Mouse (Mus musculus): Measurements from ENCODE around the gene Ppm1l. TPM values are rescaled to one million over a fixed set of nuclear protein-coding genes. Genes with fewer than 3 reads are reported as not detected.

The Ppm1l gene
- polyA plus RNA-seq, 1 experiment from 2014 or later, result 6.0 TPM

DNA sequence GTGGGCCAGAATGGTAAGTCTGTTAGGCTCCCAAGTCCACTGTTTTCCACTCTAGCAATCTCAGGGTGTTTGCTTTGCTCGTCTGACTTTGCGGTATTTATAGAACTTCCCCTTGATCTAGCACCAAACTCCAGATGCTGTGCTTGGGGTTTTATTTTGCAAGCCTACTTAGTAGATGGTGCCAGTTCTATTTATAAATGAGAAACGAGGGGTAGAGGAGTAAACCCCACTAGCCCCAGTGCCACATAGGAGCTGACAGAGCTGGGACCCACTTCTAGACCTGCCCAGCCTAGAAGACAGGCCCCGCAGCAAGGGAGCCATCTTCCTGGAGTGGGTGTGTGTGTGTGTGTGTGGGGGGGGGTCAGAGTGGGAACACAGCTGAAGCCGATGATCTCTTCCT, 130.3 kb downstream of the Ppm1l start:
- Histone ChIP-seq H3K4me3 (ENCODE audit: low read depth, low read length) (no peak overlapping the region), H3K4me2 (replicated peaks; ENCODE audit: low read depth) (no peak overlapping the region), H3K9ac (ENCODE audit: low read length) (no peak overlapping the region), H3K4me1 (replicated peaks; ENCODE audit: control insufficient read depth, insufficient read depth) (no peaks in the 10 kb centered on the region), H3K27me3 (ENCODE audit: control insufficient read depth, insufficient read depth, low read length) (no peaks in the 10 kb centered on the region), H3K36me3 (ENCODE audit: control insufficient read depth, insufficient read depth, low read length) (no peaks in the 10 kb centered on the region), H3K27ac (replicated peaks) (no peak overlapping the region), H3K9me3 (ENCODE audit: control insufficient read depth, low read length) (no peaks in the 10 kb centered on the region)
- no peak for TF ChIP-seq CTCF (IDR thresholded peaks at IDR 0.05; ENCODE audit: low read depth)
- no peak for TF ChIP-seq EP300 (optimal IDR thresholded peaks at IDR 0.05)
- ATAC-seq (ENCODE audit: low FRiP score, low TSS enrichment) (no peak), DNase-seq (ENCODE audit: low spot score) (no peak)
- WGBS, result 60% methylated on average over 5 of the region's 5 CpGs

DNA sequence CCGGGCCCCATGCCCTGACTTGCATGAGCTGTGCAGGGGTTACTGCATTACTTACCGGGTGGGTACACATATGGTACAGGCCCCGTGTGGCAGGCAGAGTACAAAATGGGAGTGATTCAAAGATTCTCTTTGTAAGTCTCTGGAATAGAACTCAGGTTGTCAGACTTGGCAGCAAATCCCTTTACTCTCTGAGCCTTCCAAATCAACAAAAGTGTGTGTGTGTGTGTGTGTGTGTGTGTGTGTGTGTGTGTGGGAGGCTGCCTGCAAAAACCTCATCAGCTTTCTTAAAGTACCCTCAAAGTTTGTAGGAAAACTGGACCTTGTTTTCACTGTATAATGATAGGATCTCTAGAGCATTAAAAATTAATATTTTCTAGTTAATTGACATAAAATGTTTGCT, 132.4 kb downstream of the Ppm1l start:
- DNase-seq (ENCODE audit: low spot score), result no peak
- no peak for TF ChIP-seq CTCF (IDR thresholded peaks at IDR 0.05; ENCODE audit: low read depth)
- no peak for TF ChIP-seq EP300 (optimal IDR thresholded peaks at IDR 0.05)
- no peaks in the 10 kb centered on the region for H3K36me3 ChIP-seq (ENCODE audit: control insufficient read depth, insufficient read depth, low read length)
- no peaks in the 10 kb centered on the region for H3K27me3 ChIP-seq (ENCODE audit: control insufficient read depth, insufficient read depth, low read length)
- H3K4me1 ChIP-seq (replicated peaks; ENCODE audit: control insufficient read depth, insufficient read depth), result no peaks in the 10 kb centered on the region
- no peak overlapping the region for H3K4me3 ChIP-seq (ENCODE audit: low read depth, low read length)
- ATAC-seq (ENCODE audit: low FRiP score, low TSS enrichment), result no peak
- WGBS, result 69% methylated on average over 3 of the region's 3 CpGs
- no peak overlapping the region for H3K27ac ChIP-seq (replicated peaks)
- no peaks in the 10 kb centered on the region for H3K9me3 ChIP-seq (ENCODE audit: control insufficient read depth, low read length)
- H3K9ac ChIP-seq (ENCODE audit: low read length), result no peak overlapping the region
- no peak overlapping the region for H3K4me2 ChIP-seq (replicated peaks; ENCODE audit: low read depth)

DNA sequence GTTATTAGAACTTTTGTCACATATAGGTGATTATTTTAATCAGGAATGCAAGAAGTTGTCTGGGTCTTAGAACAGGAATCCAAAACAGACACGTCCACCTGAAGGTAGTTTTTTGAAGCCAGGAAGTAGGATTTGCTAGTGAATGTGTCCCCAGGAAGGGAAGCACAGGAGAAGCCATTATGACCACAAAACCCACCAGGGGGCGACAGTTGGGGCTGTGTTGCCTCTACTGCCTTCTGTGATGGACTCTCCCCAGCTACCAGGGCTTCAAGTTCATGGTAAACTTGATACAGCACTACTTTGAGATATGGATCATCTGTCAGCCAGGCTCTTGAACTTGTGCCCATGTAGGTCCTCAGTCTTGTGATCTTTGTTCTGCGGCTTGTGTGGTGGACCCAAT, 137.7 kb downstream of the Ppm1l start:
- ATAC-seq (ENCODE audit: low FRiP score, low TSS enrichment), result no peak
- Histone ChIP-seq H3K4me1 (replicated peaks; ENCODE audit: control insufficient read depth, insufficient read depth) (no peaks in the 10 kb centered on the region), H3K27me3 (ENCODE audit: control insufficient read depth, insufficient read depth, low read length) (no peaks in the 10 kb centered on the region), H3K9me3 (ENCODE audit: control insufficient read depth, low read length) (no peaks in the 10 kb centered on the region), H3K9ac (ENCODE audit: low read length) (no peak overlapping the region), H3K36me3 (ENCODE audit: control insufficient read depth, insufficient read depth, low read length) (no peaks in the 10 kb centered on the region), H3K4me3 (ENCODE audit: low read depth, low read length) (no peak overlapping the region), H3K4me2 (replicated peaks; ENCODE audit: low read depth) (no peak overlapping the region), H3K27ac (replicated peaks) (no peak overlapping the region)
- no peak for TF ChIP-seq EP300 (optimal IDR thresholded peaks at IDR 0.05)
- TF ChIP-seq CTCF (IDR thresholded peaks at IDR 0.05; ENCODE audit: low read depth), result peak; percentile 36; the same call in 1 of the 2 replicates
- DNase-seq (ENCODE audit: low spot score), result no peak
- WGBS, result 75% methylated on average over 3 of the region's 3 CpGs

DNA sequence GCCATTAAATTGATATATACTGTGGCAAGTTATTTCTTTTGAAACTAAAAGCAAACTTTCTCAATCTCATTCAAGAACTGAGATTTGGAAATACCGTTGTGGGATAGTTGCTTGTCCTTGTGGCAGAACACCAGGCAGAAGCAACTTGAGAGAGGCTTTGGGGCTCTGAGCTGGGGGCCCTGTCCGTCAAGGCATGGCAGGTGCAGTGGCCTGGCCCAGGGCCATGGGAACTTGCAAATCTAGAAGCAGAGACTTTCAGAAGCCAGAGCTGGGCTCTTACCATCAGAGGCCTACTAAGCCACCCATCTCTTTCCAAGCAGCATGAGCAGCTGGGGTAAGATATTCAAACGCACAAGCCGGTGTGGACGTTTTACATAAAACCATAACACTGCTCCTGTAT, 139.4 kb downstream of the Ppm1l start:
- ATAC-seq (ENCODE audit: low FRiP score, low TSS enrichment) (no peak), DNase-seq (ENCODE audit: low spot score) (no peak)
- 88% methylated on average over 5 of the region's 5 CpGs for WGBS
- Histone ChIP-seq H3K27ac (replicated peaks) (no peak overlapping the region), H3K4me1 (replicated peaks; ENCODE audit: control insufficient read depth, insufficient read depth) (no peaks in the 10 kb centered on the region), H3K27me3 (ENCODE audit: control insufficient read depth, insufficient read depth, low read length) (no peaks in the 10 kb centered on the region), H3K9me3 (ENCODE audit: control insufficient read depth, low read length) (no peaks in the 10 kb centered on the region), H3K4me3 (ENCODE audit: low read depth, low read length) (no peak overlapping the region), H3K36me3 (ENCODE audit: control insufficient read depth, insufficient read depth, low read length) (no peaks in the 10 kb centered on the region), H3K9ac (ENCODE audit: low read length) (no peak overlapping the region), H3K4me2 (replicated peaks; ENCODE audit: low read depth) (no peak overlapping the region)
- TF ChIP-seq CTCF (IDR thresholded peaks at IDR 0.05; ENCODE audit: low read depth) (no peak), EP300 (optimal IDR thresholded peaks at IDR 0.05) (no peak)

DNA sequence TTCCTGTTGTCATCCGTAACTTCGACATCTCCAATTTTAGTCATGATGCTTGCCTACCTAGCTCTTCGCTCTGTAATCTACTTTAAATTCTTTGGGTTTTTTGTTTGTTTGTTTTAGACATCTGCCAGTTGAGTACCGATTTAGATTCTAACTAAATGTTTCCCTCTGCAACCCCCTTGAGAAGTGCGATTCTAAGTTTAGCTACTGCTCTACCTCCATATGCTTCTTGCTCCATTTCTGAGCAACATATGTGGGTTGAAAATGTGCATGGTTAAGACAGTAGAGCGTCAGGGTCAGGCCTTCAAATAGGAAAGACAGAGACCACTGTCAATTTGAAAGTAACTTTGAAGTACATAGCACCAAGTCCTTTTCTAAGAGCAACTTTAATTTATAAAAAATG, 142.1 kb downstream of the Ppm1l start:
- Histone ChIP-seq H3K9ac (ENCODE audit: low read length) (no peak overlapping the region), H3K4me3 (ENCODE audit: low read depth, low read length) (no peak overlapping the region), H3K36me3 (ENCODE audit: control insufficient read depth, insufficient read depth, low read length) (no peaks in the 10 kb centered on the region), H3K27me3 (ENCODE audit: control insufficient read depth, insufficient read depth, low read length) (no peaks in the 10 kb centered on the region), H3K4me1 (replicated peaks; ENCODE audit: control insufficient read depth, insufficient read depth) (no peaks in the 10 kb centered on the region), H3K4me2 (replicated peaks; ENCODE audit: low read depth) (no peak overlapping the region), H3K9me3 (ENCODE audit: control insufficient read depth, low read length) (no peaks in the 10 kb centered on the region), H3K27ac (replicated peaks) (no peak overlapping the region)
- ATAC-seq (ENCODE audit: low FRiP score, low TSS enrichment) (no peak), DNase-seq (ENCODE audit: low spot score) (no peak)
- no peak for TF ChIP-seq CTCF (IDR thresholded peaks at IDR 0.05; ENCODE audit: low read depth)
- TF ChIP-seq EP300 (optimal IDR thresholded peaks at IDR 0.05), result no peak
- 78% methylated on average over 6 of the region's 6 CpGs for WGBS

DNA sequence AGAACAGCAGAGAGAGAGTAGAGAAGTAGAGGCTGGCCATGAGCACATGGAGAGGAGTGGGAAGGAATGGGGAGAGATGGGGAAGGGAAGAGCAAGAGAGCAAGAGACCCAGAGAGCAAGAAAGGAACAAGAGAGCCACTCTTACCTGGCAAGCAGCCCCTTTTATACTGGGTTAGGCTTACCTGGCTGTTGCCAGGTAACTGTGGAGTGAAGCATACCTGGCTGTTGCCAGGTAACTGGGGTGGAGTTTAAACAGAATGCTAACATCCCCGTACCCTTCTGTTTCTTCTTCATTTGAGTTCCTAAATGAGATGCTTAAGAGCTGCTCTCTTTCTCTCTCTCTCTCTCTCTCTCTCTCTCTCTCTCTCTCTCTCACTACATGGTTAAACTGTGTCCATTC, 145.3 kb downstream of the Ppm1l start:
- Histone ChIP-seq H3K9ac (ENCODE audit: low read length) (no peak overlapping the region), H3K27me3 (ENCODE audit: control insufficient read depth, insufficient read depth, low read length) (no peaks in the 10 kb centered on the region), H3K4me3 (ENCODE audit: low read depth, low read length) (no peak overlapping the region), H3K4me1 (replicated peaks; ENCODE audit: control insufficient read depth, insufficient read depth) (no peaks in the 10 kb centered on the region), H3K4me2 (replicated peaks; ENCODE audit: low read depth) (no peak overlapping the region), H3K36me3 (ENCODE audit: control insufficient read depth, insufficient read depth, low read length) (no peaks in the 10 kb centered on the region), H3K9me3 (ENCODE audit: control insufficient read depth, low read length) (no peaks in the 10 kb centered on the region), H3K27ac (replicated peaks) (no peak overlapping the region)
- WGBS, result 20% methylated on average over 1 of the region's 1 CpGs
- TF ChIP-seq EP300 (optimal IDR thresholded peaks at IDR 0.05) (no peak), CTCF (IDR thresholded peaks at IDR 0.05; ENCODE audit: low read depth) (no peak)
- DNase-seq (ENCODE audit: low spot score) (no peak), ATAC-seq (ENCODE audit: low FRiP score, low TSS enrichment) (no peak)

All from stomach, postnatal 0 days (tissue).